In the genomic region with DNA sequence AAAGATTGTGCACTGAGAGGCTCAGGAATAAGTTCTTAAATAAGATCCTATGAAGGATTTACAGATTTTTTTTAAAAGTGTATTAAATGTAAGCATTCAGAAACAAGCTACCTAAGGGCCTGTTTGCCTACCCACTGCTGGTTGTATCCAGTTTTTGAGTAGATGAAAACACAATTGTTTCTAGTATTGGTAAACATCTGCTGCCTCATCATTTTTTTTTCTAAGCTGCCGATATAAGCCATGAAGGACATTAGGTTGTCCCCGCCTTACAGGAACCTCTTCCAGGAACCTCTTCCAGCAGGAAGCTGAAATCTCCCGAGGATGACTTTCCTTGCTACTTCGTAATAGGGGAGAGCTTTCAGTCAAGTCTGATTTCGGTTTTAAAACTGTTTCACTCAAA, we compare ENCODE assay signal across 8 mouse cellular contexts. TPM values are rescaled to one million over a fixed set of nuclear protein-coding genes. Genes with fewer than 3 reads are reported as not detected.
A peak's percentile ranks its signal among the peaks of the same experiment; 100 is the strongest.
DNase-seq lines count a peak whose midpoint lies in the region; ATAC-seq and TF ChIP-seq lines count a peak whose summit lies in the region.

No protein-coding gene starts in this region.

- no peaks in the 10 kb centered on the region for H3K27me3 ChIP-seq in heart, embryonic 10.5 days (ENCODE audit: insufficient read depth, poor library complexity, severe bottlenecking)
- peaks cover 69% of the 10 kb centered on the region for H3K27me3 ChIP-seq in midbrain, embryonic 10.5 days (ENCODE audit: low read depth, poor library complexity, severe bottlenecking)
- no peaks in the 10 kb centered on the region for H3K27me3 ChIP-seq in midbrain, postnatal 0 days (ENCODE audit: insufficient read depth, low read length)
- no peaks in the 10 kb centered on the region for H3K27me3 ChIP-seq in intestine, embryonic 15.5 days (replicated peaks)

- H3K36me3 ChIP-seq in heart, embryonic 10.5 days = peaks cover 48% of the 10 kb centered on the region
- H3K36me3 ChIP-seq in midbrain, embryonic 10.5 days = peaks cover 22% of the 10 kb centered on the region; the same call in 1 of the 2 replicates
- no peaks in the 10 kb centered on the region for H3K36me3 ChIP-seq in midbrain, postnatal 0 days (ENCODE audit: insufficient read depth, low read length)
- H3K36me3 ChIP-seq in intestine, embryonic 15.5 days = no peaks in the 10 kb centered on the region

- no peak for DNase-seq in heart, embryonic 10.5 days (ENCODE audit: low spot score)
- no peak for DNase-seq in heart, postnatal 4 days
- DNase-seq in midbrain, embryonic 10.5 days (ENCODE audit: low spot score) = no peak
- no peak for DNase-seq in midbrain, postnatal 0 days (ENCODE audit: low spot score)
- no peak for DNase-seq in adrenal gland, postnatal 25 days
- no peak for DNase-seq in layer of hippocampus, adult 18-20 months (ENCODE audit: low spot score in 2 of 2)
- DNase-seq in right cerebral cortex, adult 18-20 months = no peak

- 50% methylated on average over 5 of the region's 5 CpGs for WGBS in heart, embryonic 10.5 days
- 34% methylated on average over 5 of the region's 5 CpGs for WGBS in midbrain, embryonic 10.5 days
- WGBS in midbrain, postnatal 0 days = 55% methylated on average over 5 of the region's 5 CpGs
- 39% methylated on average over 5 of the region's 5 CpGs for WGBS in intestine, embryonic 15.5 days

- H3K27ac ChIP-seq in heart, embryonic 10.5 days = peak overlapping the region; percentile 100
- H3K27ac ChIP-seq in midbrain, embryonic 10.5 days (replicated peaks) = peak overlapping the region; percentile 77; the same call in 1 of the 2 replicates
- H3K27ac ChIP-seq in midbrain, postnatal 0 days (ENCODE audit: low read depth, low read length) = no peak overlapping the region
- H3K27ac ChIP-seq in intestine, embryonic 15.5 days = peak overlapping the region; percentile 89

- H3K4me2 ChIP-seq in midbrain, postnatal 0 days (ENCODE audit: low read depth, low read length, poor library complexity, severe bottlenecking) = no peak overlapping the region
- peak overlapping the region; percentile 80 for H3K4me2 ChIP-seq in intestine, embryonic 15.5 days (replicated peaks)

- no peak for TF ChIP-seq CTCF in midbrain, postnatal 0 days (IDR thresholded peaks at IDR 0.05)

- H3K9ac ChIP-seq in midbrain, postnatal 0 days (replicated peaks; ENCODE audit: low read length, poor library complexity, severe bottlenecking) = no peak overlapping the region
- peak overlapping the region; percentile 62 for H3K9ac ChIP-seq in intestine, embryonic 15.5 days

- H3K4me1 ChIP-seq in heart, embryonic 10.5 days = peaks cover 45% of the 10 kb centered on the region
- peaks cover 61% of the 10 kb centered on the region for H3K4me1 ChIP-seq in midbrain, embryonic 10.5 days
- no peaks in the 10 kb centered on the region for H3K4me1 ChIP-seq in midbrain, postnatal 0 days (ENCODE audit: insufficient read depth, low read length)
- peaks cover 9% of the 10 kb centered on the region; the same call in 1 of the 2 replicates for H3K4me1 ChIP-seq in intestine, embryonic 15.5 days (replicated peaks)

- H3K9me3 ChIP-seq in heart, embryonic 10.5 days = no peaks in the 10 kb centered on the region
- H3K9me3 ChIP-seq in midbrain, embryonic 10.5 days (replicated peaks) = no peaks in the 10 kb centered on the region
- H3K9me3 ChIP-seq in midbrain, postnatal 0 days (ENCODE audit: low read length) = no peaks in the 10 kb centered on the region
- no peaks in the 10 kb centered on the region for H3K9me3 ChIP-seq in intestine, embryonic 15.5 days

- H3K4me3 ChIP-seq in heart, embryonic 10.5 days = peak overlapping the region; percentile 79; the same call in 1 of the 2 replicates
- peak overlapping the region; percentile 50; the same call in 1 of the 2 replicates for H3K4me3 ChIP-seq in midbrain, embryonic 10.5 days
- no peak overlapping the region for H3K4me3 ChIP-seq in midbrain, postnatal 0 days (ENCODE audit: low read depth, low read length)
- H3K4me3 ChIP-seq in intestine, embryonic 15.5 days (replicated peaks) = peak overlapping the region; percentile 39

- no peak for ATAC-seq in midbrain, postnatal 0 days (ENCODE audit: low FRiP score)
- no peak for ATAC-seq in intestine, embryonic 15.5 days

RNA-seq across cellular contexts. Expression of a gene that starts 11.7 kb away (rescaled TPM):
- polyA plus RNA-seq in heart, embryonic 10.5 days (2016; fragmentation: Nextera tagmentation; extraction: Ambion mirVana) = 111 and 139 TPM in 2 replicates
- 10 to 100 TPM; 37.8 to 41.6 TPM for total RNA-seq in heart, postnatal 4 days (2021)
- polyA plus RNA-seq in midbrain, embryonic 10.5 days (2016; fragmentation: Nextera tagmentation; extraction: Ambion mirVana) = 44.5 and 48.0 TPM in 2 replicates
- 28.6 and 40.1 TPM in 2 replicates for total RNA-seq in midbrain, postnatal 0 days (2014; rRNA removed)
- polyA plus RNA-seq in midbrain, postnatal 0 days (2015; fragmentation: Nextera tagmentation; extraction: Ambion mirVana) = 16.1 and 18.8 TPM in 2 replicates
- polyA plus RNA-seq in intestine, embryonic 15.5 days (2015; fragmentation: Nextera tagmentation; extraction: Ambion mirVana) = 106 and 112 TPM in 2 replicates
- 71.4 and 73.6 TPM in 2 replicates for total RNA-seq in adrenal gland, postnatal 25 days (2021)
- 1 to 10 TPM; 2.1 to 2.2 TPM for total RNA-seq in layer of hippocampus, adult 18-20 months (2021)
